Mouse (Mus musculus) forebrain, postnatal 0 days (tissue): ENCODE data around the gene Samd1. TPM values are rescaled to one million over a fixed set of nuclear protein-coding genes. Genes with fewer than 3 reads are reported as not detected.
"Not testable (repeated sequence)": the region's sequence is repeated elsewhere in the genome, so short reads cannot be mapped to it uniquely, and the experiment has no call there.

ENCODE experiments used
- ATAC-seq: fragments of 200-750 bp; cut with Nextera tagmentation; 2 replicates; pipeline ENCODE4 v1.8.0; 2017; ENCODE audit warnings: mild to moderate bottlenecking, moderate library complexity
- DNase-seq: peaks from one replicate; pipeline ENCODE4 v3.0.0-alpha.2; 2015
- H3K27ac ChIP-seq: fragments of 300-500 bp; sonication (generic); 2 replicates; pipeline ENCODE4 v1.5.1; 2014; ENCODE audit warnings: low read depth, mild to moderate bottlenecking, antibody characterized with exemption, low read length, moderate library complexity, mixed read lengths
- H3K27me3 ChIP-seq: fragments of 300-500 bp; sonication (generic); 2 replicates; pipeline ENCODE4 v1.6.1; 2014; ENCODE audit warnings: mild to moderate bottlenecking, low read length, mixed read lengths; ENCODE audit not compliant: insufficient read depth
- H3K36me3 ChIP-seq: fragments of 300-500 bp; sonication (generic); 2 replicates; pipeline ENCODE4 v1.6.1; 2014; ENCODE audit warnings: mild to moderate bottlenecking, moderate library complexity; ENCODE audit not compliant: insufficient read depth
- H3K4me1 ChIP-seq: fragments of 300-500 bp; sonication (generic); 2 replicates; pipeline ENCODE4 v1.6.1; 2014; ENCODE audit warnings: antibody characterized with exemption; ENCODE audit not compliant: insufficient read depth
- H3K4me2 ChIP-seq: fragments of 300-500 bp; sonication (generic); 2 replicates; pipeline ENCODE4 v1.6.1; 2014; ENCODE audit warnings: low read depth, mild to moderate bottlenecking, moderate library complexity
- H3K4me3 ChIP-seq: fragments of 300-500 bp; sonication (generic); 2 replicates; pipeline ENCODE4 v1.5.1; 2014; ENCODE audit warnings: low read depth, low read length, mixed read lengths
- H3K9ac ChIP-seq: fragments of 300-500 bp; sonication (generic); 2 replicates; pipeline ENCODE4 v1.6.1; 2014; ENCODE audit warnings: mild to moderate bottlenecking
- H3K9me3 ChIP-seq: fragments of 300-500 bp; sonication (generic); 2 replicates; pipeline ENCODE4 v1.6.1; 2016; ENCODE audit warnings: low read length
- CTCF ChIP-seq: sonication (generic); IDR thresholded peaks from 2 replicates; pipeline ENCODE4 v1.5.1; 2016; ENCODE audit warnings: antibody characterized with exemption, control low read depth, low read depth
- WGBS: fragments of 180-500 bp; shearing (Covaris S2); extraction: QIAGEN DNeasy Blood & Tissue Kit; methylation state at CpG from one replicate; pipeline ENCODE4 v1.1.7; 2014; 5-methylcytosine and 5-hydroxymethylcytosine counted together
- polyA plus RNA-seq: library from polyadenylated mRNA; unstranded; fragments of >200 nt; fragmentation: Nextera tagmentation; extraction: Ambion mirVana; gene quantifications from 2 replicates; pipeline ENCODE4 v1.2.1, GENCODE M21; 2015
- total RNA-seq: library from RNA; depleted of rRNA; stranded (reverse); fragments of >200 nt; gene quantifications from 2 replicates; pipeline ENCODE4 v1.2.3, GENCODE M21; 2014

Samd1 gene
- total and polyA plus RNA-seq, 2 experiments from 2014 or later, result 6.7 to 116 TPM

- Histone ChIP-seq H3K4me2 (peak overlapping the region; percentile 96), H3K27me3 (no peaks in the 10 kb centered on the region), H3K9ac (peak overlapping the region; percentile 60), H3K4me1 (peaks cover 15% of the 10 kb centered on the region), H3K9me3 (no peaks in the 10 kb centered on the region), H3K27ac (no peak overlapping the region), H3K4me3 (peak overlapping the region; percentile 61), H3K36me3 (peaks cover 17% of the 10 kb centered on the region; the same call in 1 of the 2 replicates)
- no peak for TF ChIP-seq CTCF
- DNase-seq (no peak), ATAC-seq (no peak)
- 70% methylated on average over 6 of the region's 6 CpGs for WGBS
These were observed 6.3 kb downstream of the Samd1 start for GRCm38 (mm10) chr8:84003612-84004246.

- H3K27ac ChIP-seq, result peak overlapping the region; percentile 57
- TF ChIP-seq CTCF, result 0 out of 2 replicates have a peak, but pooled peaks have one; percentile 12
- H3K9ac ChIP-seq, result peak overlapping the region; percentile 60
- H3K9me3 ChIP-seq, result no peaks in the 10 kb centered on the region
- peaks cover 8% of the 10 kb centered on the region; the same call in 1 of the 2 replicates for H3K4me1 ChIP-seq
- peak overlapping the region; percentile 61 for H3K4me3 ChIP-seq
- peak overlapping the region; percentile 96 for H3K4me2 ChIP-seq
- WGBS, result 2% methylated on average over 30 of the region's 30 CpGs
- DNase-seq (peak; percentile 95), ATAC-seq (peak; percentile 93)
- no peaks in the 10 kb centered on the region for H3K27me3 ChIP-seq
- H3K36me3 ChIP-seq, result peaks cover 14% of the 10 kb centered on the region; the same call in 1 of the 2 replicates
These were observed 7.2 kb downstream of the Samd1 start for GRCm38 (mm10) chr8:84004533-84005201.

GRCm38 (mm10) chr8:84005502-84005901, 8.0 kb downstream of the Samd1 start:
- ATAC-seq, H3K4me1 ChIP-seq, H3K4me2 ChIP-seq, H3K9me3 ChIP-seq, H3K36me3 ChIP-seq, DNase-seq, H3K27me3 ChIP-seq, H3K9ac ChIP-seq, H3K4me3 ChIP-seq, H3K27ac ChIP-seq: not testable (repeated sequence)
- WGBS, result 93% methylated on average over 7 of the region's 7 CpGs

GRCm38 (mm10) chr8:84008362-84008761, 10.9 kb downstream of the Samd1 start:
- 29% methylated on average over 7 of the region's 7 CpGs for WGBS
- peaks cover 20% of the 10 kb centered on the region for H3K4me1 ChIP-seq
- no peaks in the 10 kb centered on the region for H3K9me3 ChIP-seq
- no peak overlapping the region for H3K4me3 ChIP-seq
- H3K27ac ChIP-seq, result no peak overlapping the region
- peaks cover 15% of the 10 kb centered on the region for H3K27me3 ChIP-seq
- no peak overlapping the region for H3K4me2 ChIP-seq
- peak; percentile 40 for TF ChIP-seq CTCF
- ATAC-seq (no peak), DNase-seq (no peak)
- H3K36me3 ChIP-seq, result no peaks in the 10 kb centered on the region
- no peak overlapping the region for H3K9ac ChIP-seq

- no peaks in the 10 kb centered on the region for H3K36me3 ChIP-seq
- peaks cover 12% of the 10 kb centered on the region; the same call in 1 of the 2 replicates for H3K4me1 ChIP-seq
- 2% methylated on average over 11 of the region's 11 CpGs for WGBS
- H3K9me3 ChIP-seq, result no peaks in the 10 kb centered on the region
- H3K27ac ChIP-seq, result no peak overlapping the region
- no peak overlapping the region for H3K9ac ChIP-seq
- H3K27me3 ChIP-seq, result peaks cover 15% of the 10 kb centered on the region
- ATAC-seq, result peak; percentile 48; the same call in 1 of the 2 replicates
- H3K4me2 ChIP-seq, result peak overlapping the region; percentile 16
- peak; percentile 84 for DNase-seq
- no peak overlapping the region for H3K4me3 ChIP-seq
- TF ChIP-seq CTCF, result peak; percentile 92
These were observed 12.4 kb downstream of the Samd1 start for GRCm38 (mm10) chr8:84009876-84010275.

GRCm38 (mm10) chr8:84010625-84011611, 13.4 kb downstream of the Samd1 start:
- peak; percentile 76 for TF ChIP-seq CTCF
- WGBS, result 2% methylated on average over 82 of the region's 83 CpGs
- ATAC-seq, result peak; percentile 80
- no peak overlapping the region for H3K27ac ChIP-seq
- peak overlapping the region; percentile 47 for H3K9ac ChIP-seq
- DNase-seq, result peak; percentile 81
- peaks cover 12% of the 10 kb centered on the region; the same call in 1 of the 2 replicates for H3K4me1 ChIP-seq
- peak overlapping the region; percentile 97 for H3K4me2 ChIP-seq
- H3K9me3 ChIP-seq, result no peaks in the 10 kb centered on the region
- H3K4me3 ChIP-seq, result peak overlapping the region; percentile 57
- no peaks in the 10 kb centered on the region for H3K36me3 ChIP-seq
- H3K27me3 ChIP-seq, result peaks cover 15% of the 10 kb centered on the region
